Mouse (Mus musculus) ES-E14 (cell line): ENCODE results near the gene Elf1.

ENCODE experiments used
- HCFC1 ChIP-seq: IDR thresholded peaks from 2 replicates; pipeline ENCODE4 v1.6.1; 2012; ENCODE audit warnings: low read length, inconsistent platforms, borderline replicate concordance; ENCODE audit not compliant: insufficient read depth
- ZNF384 ChIP-seq: IDR thresholded peaks from 2 replicates; pipeline ENCODE4 v1.6.1; 2012; ENCODE audit warnings: low read depth, low read length, inconsistent platforms

- no peak for TF ChIP-seq ZNF384
- peak; percentile 65; the same call in 1 of the 2 replicates for TF ChIP-seq HCFC1
These were observed 106.3 kb downstream of the Elf1 start, which contains the start of gene Sugt1 for GRCm38 (mm10) chr14:79587139-79587851.
